Mouse (Mus musculus): ENCODE measurements around the gene E130116L18Rik. TPM values are rescaled to one million over a fixed set of nuclear protein-coding genes. Genes with fewer than 3 reads are reported as not detected.

The E130116L18Rik gene
- total RNA-seq (2014; rRNA removed): not detected in 2 replicates
- not detected in 2 replicates for polyA plus RNA-seq (2012; rRNA removed)

GRCm38 (mm10) chr5:25222752-25223702 is at the start of gene E130116L18Rik:
TSS of gene E130116L18Rik (minus strand) at chr5:25223153.
- Histone ChIP-seq H3K27me3 (ENCODE audit: control insufficient read depth, insufficient read depth, low read length) (no peaks in the 10 kb centered on the region), H3K9ac (ENCODE audit: low read depth, low read length) (peak within 1 kb of the TSS; percentile 97), H3K4me1 (ENCODE audit: control insufficient read depth, insufficient read depth, low read length) (peaks cover 1% of the 10 kb centered on the region; the same call in 1 of the 2 replicates), H3K79me2 (ENCODE audit: control insufficient read depth, insufficient read depth, low read length) (peaks cover 8% of the 10 kb centered on the region; the same call in 1 of the 2 replicates), H3K4me3 (ENCODE audit: insufficient read depth, low read depth, low read length) (peak within 1 kb of the TSS; percentile 96), H3K27ac (replicated peaks; ENCODE audit: insufficient read depth, low read depth, low read length) (peak within 1 kb of the TSS; percentile 54; the same call in 1 of the 2 replicates), H3K36me3 (ENCODE audit: control insufficient read depth, insufficient read depth, low read length) (no peaks in the 10 kb centered on the region)
- DNase-seq (ENCODE audit: extremely low read depth, low read depth, low spot score): peak; percentile 70
- TF ChIP-seq CTCF (IDR thresholded peaks at IDR 0.05; ENCODE audit: low read depth, low read length): no peak
- 0 out of 2 replicates have a peak, but pooled peaks have one; percentile 52 for TF ChIP-seq POLR2A (IDR thresholded peaks at IDR 0.05; ENCODE audit: extremely low read depth, insufficient read depth, low read length)
- 1% methylated on average over 72 of the region's 72 CpGs for WGBS

DNA sequence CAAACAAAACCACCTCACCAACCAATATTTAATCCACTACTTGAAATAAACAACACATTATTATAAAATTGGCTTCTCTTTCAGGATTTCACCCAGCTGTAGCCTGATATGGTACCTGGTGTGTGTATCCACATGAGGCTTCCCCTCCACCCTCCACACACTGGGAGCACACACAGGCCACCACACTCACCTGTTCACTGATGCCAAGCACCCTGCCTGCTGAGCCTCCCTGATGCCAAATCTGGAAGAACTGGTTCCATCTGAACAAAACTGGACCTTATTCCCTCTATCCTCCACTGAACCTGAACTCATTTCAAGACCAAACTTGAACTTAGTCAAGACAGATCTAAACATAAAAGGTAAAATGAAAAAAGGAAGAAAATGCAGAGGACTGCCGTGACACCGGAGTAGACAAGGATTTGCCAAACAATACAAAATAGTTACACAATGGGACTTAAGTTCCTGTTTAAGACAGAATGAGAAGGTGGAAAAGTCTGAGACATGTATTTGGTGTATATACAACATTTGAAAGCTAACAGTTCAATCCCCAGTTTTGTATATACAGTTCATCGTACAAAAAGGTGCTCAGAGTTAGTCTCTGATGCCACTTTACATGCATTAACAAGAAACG is 45.4 kb upstream of the E130116L18Rik start:
- Histone ChIP-seq H3K27ac (replicated peaks; ENCODE audit: insufficient read depth, low read depth, low read length) (no peak overlapping the region), H3K4me1 (ENCODE audit: control insufficient read depth, insufficient read depth, low read length) (no peaks in the 10 kb centered on the region), H3K9ac (ENCODE audit: low read depth, low read length) (no peak overlapping the region), H3K36me3 (ENCODE audit: control insufficient read depth, insufficient read depth, low read length) (peaks cover 35% of the 10 kb centered on the region), H3K4me3 (ENCODE audit: insufficient read depth, low read depth, low read length) (no peak overlapping the region), H3K27me3 (ENCODE audit: control insufficient read depth, insufficient read depth, low read length) (no peaks in the 10 kb centered on the region), H3K79me2 (ENCODE audit: control insufficient read depth, insufficient read depth, low read length) (no peaks in the 10 kb centered on the region)
- no peak for DNase-seq (ENCODE audit: extremely low read depth, low read depth, low spot score)
- TF ChIP-seq POLR2A (IDR thresholded peaks at IDR 0.05; ENCODE audit: extremely low read depth, insufficient read depth, low read length): no peak
- TF ChIP-seq CTCF (IDR thresholded peaks at IDR 0.05; ENCODE audit: low read depth, low read length): no peak
- 96% methylated on average over 4 of the region's 4 CpGs for WGBS

- peaks cover 33% of the 10 kb centered on the region for H3K36me3 ChIP-seq (ENCODE audit: control insufficient read depth, insufficient read depth, low read length)
- H3K4me1 ChIP-seq (ENCODE audit: control insufficient read depth, insufficient read depth, low read length): no peaks in the 10 kb centered on the region
- 82% methylated on average over 7 of the region's 7 CpGs for WGBS
- H3K9ac ChIP-seq (ENCODE audit: low read depth, low read length): no peak overlapping the region
- no peak for DNase-seq (ENCODE audit: extremely low read depth, low read depth, low spot score)
- no peaks in the 10 kb centered on the region for H3K79me2 ChIP-seq (ENCODE audit: control insufficient read depth, insufficient read depth, low read length)
- no peaks in the 10 kb centered on the region for H3K27me3 ChIP-seq (ENCODE audit: control insufficient read depth, insufficient read depth, low read length)
- no peak overlapping the region for H3K4me3 ChIP-seq (ENCODE audit: insufficient read depth, low read depth, low read length)
- no peak overlapping the region for H3K27ac ChIP-seq (replicated peaks; ENCODE audit: insufficient read depth, low read depth, low read length)
- TF ChIP-seq CTCF (IDR thresholded peaks at IDR 0.05; ENCODE audit: low read depth, low read length): no peak
- no peak for TF ChIP-seq POLR2A (IDR thresholded peaks at IDR 0.05; ENCODE audit: extremely low read depth, insufficient read depth, low read length)
Measured at GRCm38 (mm10) chr5:25262266-25262665, 39.3 kb upstream of the E130116L18Rik start.

GRCm38 (mm10) chr5:25261452-25261851 is 38.5 kb upstream of the E130116L18Rik start:
- no peak for DNase-seq (ENCODE audit: extremely low read depth, low read depth, low spot score)
- TF ChIP-seq POLR2A (IDR thresholded peaks at IDR 0.05; ENCODE audit: extremely low read depth, insufficient read depth, low read length) (no peak), CTCF (IDR thresholded peaks at IDR 0.05; ENCODE audit: low read depth, low read length) (no peak)
- no peaks in the 10 kb centered on the region for H3K27me3 ChIP-seq (ENCODE audit: control insufficient read depth, insufficient read depth, low read length)
- no peaks in the 10 kb centered on the region for H3K79me2 ChIP-seq (ENCODE audit: control insufficient read depth, insufficient read depth, low read length)
- H3K9ac ChIP-seq (ENCODE audit: low read depth, low read length): no peak overlapping the region
- no peaks in the 10 kb centered on the region for H3K4me1 ChIP-seq (ENCODE audit: control insufficient read depth, insufficient read depth, low read length)
- H3K27ac ChIP-seq (replicated peaks; ENCODE audit: insufficient read depth, low read depth, low read length): no peak overlapping the region
- H3K4me3 ChIP-seq (ENCODE audit: insufficient read depth, low read depth, low read length): no peak overlapping the region
- H3K36me3 ChIP-seq (ENCODE audit: control insufficient read depth, insufficient read depth, low read length): peaks cover 31% of the 10 kb centered on the region
- WGBS: 91% methylated on average over 6 of the region's 6 CpGs

GRCm38 (mm10) chr5:25256686-25257085 is 33.7 kb upstream of the E130116L18Rik start:
- WGBS: 88% methylated on average over 2 of the region's 2 CpGs
- DNase-seq (ENCODE audit: extremely low read depth, low read depth, low spot score): no peak
- H3K9ac ChIP-seq (ENCODE audit: low read depth, low read length): no peak overlapping the region
- H3K4me3 ChIP-seq (ENCODE audit: insufficient read depth, low read depth, low read length): no peak overlapping the region
- no peaks in the 10 kb centered on the region for H3K79me2 ChIP-seq (ENCODE audit: control insufficient read depth, insufficient read depth, low read length)
- no peak for TF ChIP-seq POLR2A (IDR thresholded peaks at IDR 0.05; ENCODE audit: extremely low read depth, insufficient read depth, low read length)
- no peak for TF ChIP-seq CTCF (IDR thresholded peaks at IDR 0.05; ENCODE audit: low read depth, low read length)
- H3K4me1 ChIP-seq (ENCODE audit: control insufficient read depth, insufficient read depth, low read length): peaks cover 15% of the 10 kb centered on the region
- peaks cover 11% of the 10 kb centered on the region; the same call in 1 of the 2 replicates for H3K36me3 ChIP-seq (ENCODE audit: control insufficient read depth, insufficient read depth, low read length)
- H3K27me3 ChIP-seq (ENCODE audit: control insufficient read depth, insufficient read depth, low read length): no peaks in the 10 kb centered on the region
- H3K27ac ChIP-seq (replicated peaks; ENCODE audit: insufficient read depth, low read depth, low read length): no peak overlapping the region

Data from liver, adult 2 months (tissue).